Mouse (Mus musculus) liver, postnatal 0 days (tissue): ENCODE results near the gene Med20.

ENCODE experiments used
- CTCF ChIP-seq: sonication (generic); IDR thresholded peaks from 2 replicates; pipeline ENCODE4 v1.5.1; 2016; ENCODE audit warnings: antibody characterized with exemption, low read depth
- EP300 ChIP-seq: IDR thresholded peaks from 2 replicates; pipeline ENCODE4 v1.6.1; 2016; ENCODE audit warnings: antibody characterized with exemption, low read depth, mild to moderate bottlenecking

DNA sequence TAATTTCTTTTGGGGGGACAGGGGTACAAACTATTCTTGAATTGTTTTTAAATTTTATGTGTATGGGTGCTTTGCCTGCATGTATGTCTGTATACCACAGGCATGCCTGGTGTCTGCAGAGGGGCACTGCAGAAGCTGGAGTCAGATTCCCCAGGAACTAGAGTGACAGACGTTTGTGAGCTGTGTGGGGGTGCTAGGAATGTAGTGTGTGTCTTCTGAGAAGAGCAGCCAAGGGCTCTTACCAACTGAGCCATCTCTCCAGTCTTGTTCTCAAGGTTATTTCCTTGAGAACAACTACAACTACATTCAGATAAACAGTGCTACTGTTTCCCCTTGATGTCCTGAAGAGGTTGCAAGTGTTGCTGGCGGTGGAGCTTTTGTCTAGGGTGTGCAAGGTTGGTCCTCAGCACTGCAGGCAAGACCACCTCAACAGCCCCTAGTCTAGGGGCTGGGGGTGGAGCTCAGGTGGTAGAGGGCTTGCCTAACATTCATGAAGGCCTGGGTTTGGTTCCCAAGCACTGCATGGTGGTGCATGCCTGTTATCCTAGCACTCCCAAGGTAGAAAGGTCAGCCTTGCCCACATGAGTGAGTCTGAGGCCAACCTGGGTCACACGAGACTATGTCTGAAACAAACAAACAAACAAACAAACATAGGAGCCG, 20.9 kb downstream of the Med20 start:
- TF ChIP-seq CTCF (no peak), EP300 (no peak)
